Mouse (Mus musculus) kidney, postnatal 4 days (tissue): Measurements from ENCODE around the gene Fads2.

Experiments
- DNase-seq, 2 experiments: peaks; one replicate each; pipeline ENCODE4 v3.0.0; 2021; ENCODE audit warnings: mixed read lengths in 2 of 2

The Fads2 gene

GRCm38 (mm10) chr19:10039615-10040014, 61.9 kb downstream of the Fads2 start:
- peak; percentile 52 to 62 for DNase-seq

DNA sequence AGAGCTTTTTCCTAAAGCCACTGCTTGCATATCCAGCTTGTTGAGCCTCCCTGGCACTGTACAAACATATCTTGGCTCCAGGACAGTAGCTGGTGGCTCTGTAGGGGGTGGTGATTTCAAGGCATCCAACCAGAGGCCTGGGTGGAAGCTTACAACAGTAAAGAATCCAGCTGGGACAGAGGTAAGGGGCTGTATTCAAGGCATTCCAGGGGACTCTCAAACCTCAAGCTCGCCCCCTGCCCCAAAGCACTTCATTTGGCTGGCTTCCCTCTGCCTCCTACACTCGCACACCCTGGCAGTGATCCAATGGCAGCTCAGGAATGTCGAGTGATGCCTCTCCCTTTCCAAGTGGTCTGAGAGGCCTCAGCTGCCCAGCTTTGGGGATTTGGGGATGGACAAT, 62.6 kb downstream of the Fads2 start:
- DNase-seq = peak; percentile 74 to 81

GRCm38 (mm10) chr19:10038364-10038763, 63.2 kb downstream of the Fads2 start:
- no peak for DNase-seq

- DNase-seq = peak; percentile 52 to 73
These were observed 64.0 kb downstream of the Fads2 start for GRCm38 (mm10) chr19:10037534-10037933.

GRCm38 (mm10) chr19:10034785-10035447, 66.6 kb downstream of the Fads2 start:
- DNase-seq = peak; percentile 92

- DNase-seq = no peak
These were observed 67.2 kb downstream of the Fads2 start for GRCm38 (mm10) chr19:10034356-10034755.

DNA sequence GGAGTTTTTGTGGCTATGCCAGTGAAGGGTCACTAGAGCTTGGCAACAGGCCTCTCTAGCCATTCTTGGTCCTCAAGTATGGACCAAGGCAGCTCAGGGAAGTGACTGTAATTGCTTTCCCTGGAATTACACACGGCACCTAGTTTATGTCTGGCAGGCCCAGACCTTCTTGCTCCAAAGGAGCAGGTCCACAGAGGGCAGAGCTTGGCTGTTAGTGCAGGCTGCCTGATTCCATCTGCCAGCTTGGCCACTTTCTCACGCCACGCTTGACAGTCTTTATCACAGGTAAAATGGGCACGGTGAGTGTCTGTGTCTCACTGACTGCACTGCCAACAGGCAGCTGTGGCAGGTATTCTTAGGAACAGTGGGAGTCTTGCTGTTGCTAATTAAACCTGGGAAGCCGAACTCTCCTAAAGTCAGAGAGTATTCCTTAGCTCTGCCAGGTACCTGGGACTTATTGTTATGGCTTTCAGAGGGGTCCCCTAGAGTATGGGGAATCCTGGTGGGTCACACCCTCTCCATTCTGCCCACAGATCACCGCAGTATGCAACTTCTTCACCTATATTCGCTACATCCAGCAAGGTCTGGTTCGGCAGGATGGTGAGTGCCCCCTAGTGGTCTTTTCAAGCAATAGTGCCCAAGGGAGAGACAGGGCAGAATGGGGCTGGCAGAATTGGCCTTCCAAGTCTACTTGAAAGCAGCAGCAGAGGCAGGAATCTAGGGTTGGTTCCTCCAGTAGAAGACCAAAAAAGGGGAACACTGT, 68.2 kb downstream of the Fads2 start:
- DNase-seq = peak; percentile 67 to 78

DNA sequence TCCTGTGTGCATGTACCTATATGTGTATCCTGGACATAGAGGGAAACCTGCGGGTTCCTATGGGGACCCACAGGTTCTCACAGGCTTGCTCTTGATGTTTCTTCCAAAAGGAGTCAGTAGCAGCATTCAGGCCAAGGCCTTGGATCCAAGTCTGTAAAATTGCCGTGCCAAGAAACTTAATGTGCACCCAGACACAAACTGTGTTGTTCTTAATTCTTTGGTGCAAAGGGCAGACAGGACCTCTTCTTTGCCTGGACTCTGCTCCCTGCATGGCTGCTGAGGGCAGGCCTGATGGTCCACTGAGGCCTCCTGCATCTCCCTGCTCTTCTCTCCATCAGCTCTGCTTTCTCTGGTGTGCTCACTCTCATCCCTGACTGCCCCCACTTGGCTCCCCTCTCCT, 71.8 kb downstream of the Fads2 start:
- no peak for DNase-seq

GRCm38 (mm10) chr19:10025169-10025875, 76.2 kb downstream of the Fads2 start:
- DNase-seq = peak; percentile 78 to 84

DNA sequence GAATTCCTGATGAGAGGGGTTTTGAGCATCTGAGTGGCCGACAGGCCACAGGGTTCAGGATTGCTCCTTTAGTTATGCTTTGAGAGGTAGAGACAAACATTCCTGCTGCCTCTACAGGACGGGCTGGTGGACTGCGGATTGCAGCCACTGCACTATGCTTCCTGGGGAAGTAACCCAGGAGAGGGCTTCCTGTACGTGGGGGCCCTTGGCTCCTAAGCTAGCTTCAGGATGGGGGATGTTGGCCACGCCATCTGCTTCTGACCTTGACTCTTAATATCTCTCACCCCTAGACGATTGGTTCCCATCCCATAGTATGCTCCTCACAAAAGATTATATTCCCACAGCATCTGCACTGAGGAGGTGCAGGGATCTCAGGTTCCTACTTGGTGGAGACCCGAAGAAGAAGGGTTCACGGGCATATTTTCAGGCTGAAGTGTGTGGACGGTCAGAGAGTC, 78.2 kb downstream of the Fads2 start:
- peak in 1 of 2 experiments; percentile 54 for DNase-seq

DNA sequence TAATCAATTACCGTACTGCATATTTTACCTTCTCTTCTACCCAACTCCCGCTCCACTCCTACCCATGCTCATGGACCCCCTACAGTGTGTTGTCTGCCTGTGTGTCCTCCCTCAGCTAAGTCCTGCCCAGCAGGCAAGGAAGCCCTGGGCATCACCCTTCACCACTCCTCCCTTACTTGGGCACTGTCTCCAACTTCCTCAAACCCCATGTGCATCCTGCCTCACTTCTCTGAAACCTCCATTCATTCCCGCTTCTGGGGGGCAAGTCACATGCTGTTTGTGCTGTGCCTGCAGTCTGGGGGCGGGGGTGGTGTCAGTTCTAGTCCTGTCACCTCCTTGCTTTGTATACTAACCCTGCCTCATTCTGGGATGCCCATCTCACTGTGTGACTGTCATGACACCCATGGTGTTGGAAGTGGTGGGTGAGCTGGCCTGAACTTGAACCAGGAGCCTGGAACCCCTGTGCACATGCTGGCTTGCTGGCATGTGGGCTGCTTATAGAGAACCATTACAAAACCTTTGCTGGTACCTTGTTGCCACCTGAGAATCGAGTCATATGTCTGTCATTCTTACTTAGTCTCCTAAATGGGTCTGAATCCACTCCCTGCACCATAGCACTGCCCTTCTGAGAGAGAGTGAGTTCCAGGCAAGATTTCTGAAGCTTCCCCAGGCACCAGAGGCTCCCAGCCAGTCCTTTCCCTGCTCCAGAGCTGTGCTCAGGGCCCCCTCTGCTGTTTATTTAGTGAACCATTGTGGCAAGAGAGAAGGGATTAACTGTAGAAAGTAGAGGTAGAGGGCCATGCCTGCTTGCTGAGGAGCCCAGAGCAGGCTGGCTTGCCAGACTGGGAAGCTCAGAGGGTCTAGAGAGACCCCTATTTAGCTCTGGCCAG, 78.9 kb downstream of the Fads2 start:
- DNase-seq = peak; percentile 62 to 77

GRCm38 (mm10) chr19:10021981-10022380, 79.6 kb downstream of the Fads2 start:
- DNase-seq = no peak

DNA sequence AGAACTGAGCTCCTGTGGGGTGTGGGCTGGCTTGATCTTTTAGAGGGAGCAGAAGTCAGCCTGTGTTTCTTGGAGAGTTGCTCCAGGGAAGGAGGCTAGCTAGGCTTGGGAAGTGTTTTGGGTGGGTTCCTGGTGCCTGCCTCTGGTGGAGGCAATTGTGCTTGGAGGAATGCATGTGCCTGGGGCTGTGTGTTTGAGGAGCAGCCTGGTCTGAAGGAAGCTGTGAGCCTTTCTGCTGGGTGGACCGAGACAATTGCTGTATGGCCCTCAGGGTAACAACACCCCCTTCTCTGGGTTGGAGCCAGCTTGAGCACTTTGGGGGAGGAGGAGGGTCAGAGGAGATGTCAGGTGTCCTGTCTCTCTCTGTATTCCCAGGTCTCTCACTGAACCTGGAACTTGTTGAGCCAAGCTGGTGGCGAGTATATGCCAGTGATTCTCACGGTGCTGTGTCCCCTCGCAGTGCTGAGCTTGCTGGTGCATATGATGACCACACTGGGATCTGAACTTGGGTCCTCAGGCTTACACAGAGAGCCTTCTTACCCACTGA, 82.3 kb downstream of the Fads2 start:
- no peak for DNase-seq

- DNase-seq = no peak
These were observed 83.1 kb downstream of the Fads2 start for GRCm38 (mm10) chr19:10018527-10018818.

GRCm38 (mm10) chr19:10017637-10018526, 83.7 kb downstream of the Fads2 start:
- DNase-seq = peak; percentile 93 to 95

- DNase-seq = no peak
These were observed 85.4 kb downstream of the Fads2 start for GRCm38 (mm10) chr19:10016151-10016550.

DNA sequence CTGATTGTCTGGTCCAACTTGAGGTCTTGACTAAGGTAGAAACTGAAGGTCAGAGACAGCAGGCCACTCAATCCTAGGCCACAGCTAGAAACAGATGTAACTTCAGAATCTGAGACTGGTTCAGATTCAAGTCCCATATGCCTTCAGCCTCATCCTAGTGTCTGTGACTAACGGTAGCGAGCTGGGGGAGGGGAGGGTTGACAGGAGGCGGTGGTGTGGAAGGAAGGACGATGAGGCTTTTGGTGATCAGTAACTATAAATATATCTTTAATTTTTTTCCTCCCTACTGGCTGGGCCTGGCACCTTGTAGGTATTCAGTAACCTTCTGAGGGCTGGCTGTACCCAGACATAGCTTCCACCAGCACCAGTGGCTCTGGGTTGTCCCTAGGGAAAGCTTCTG, 86.1 kb downstream of the Fads2 start:
- DNase-seq = no peak

DNA sequence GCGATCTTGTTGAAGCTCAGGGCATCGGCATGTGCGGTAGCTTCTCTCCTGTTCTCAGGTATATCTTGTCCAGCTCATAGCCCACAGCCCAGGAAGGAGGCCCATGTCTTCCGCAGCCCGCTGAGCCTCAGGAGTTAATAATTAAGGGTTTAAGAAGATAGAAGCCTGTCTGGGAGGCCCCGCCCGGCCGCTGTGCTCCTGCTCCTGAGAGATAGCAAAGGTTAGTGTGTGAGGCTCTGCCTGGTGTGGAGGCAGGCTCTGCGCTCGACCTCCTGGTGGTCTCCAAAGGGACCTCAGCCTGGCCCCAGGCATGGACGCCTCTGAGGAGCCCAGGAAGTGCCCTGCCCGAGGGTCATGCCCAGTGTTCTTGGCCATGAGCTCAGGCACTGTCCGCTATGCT, 86.7 kb downstream of the Fads2 start:
- peak in 1 of 2 experiments; percentile 62 for DNase-seq

GRCm38 (mm10) chr19:10013913-10014312, 87.6 kb downstream of the Fads2 start:
- peak; percentile 56 to 72 for DNase-seq

GRCm38 (mm10) chr19:10013348-10013747, 88.2 kb downstream of the Fads2 start:
- peak in 1 of 2 experiments; percentile 64 for DNase-seq

DNA sequence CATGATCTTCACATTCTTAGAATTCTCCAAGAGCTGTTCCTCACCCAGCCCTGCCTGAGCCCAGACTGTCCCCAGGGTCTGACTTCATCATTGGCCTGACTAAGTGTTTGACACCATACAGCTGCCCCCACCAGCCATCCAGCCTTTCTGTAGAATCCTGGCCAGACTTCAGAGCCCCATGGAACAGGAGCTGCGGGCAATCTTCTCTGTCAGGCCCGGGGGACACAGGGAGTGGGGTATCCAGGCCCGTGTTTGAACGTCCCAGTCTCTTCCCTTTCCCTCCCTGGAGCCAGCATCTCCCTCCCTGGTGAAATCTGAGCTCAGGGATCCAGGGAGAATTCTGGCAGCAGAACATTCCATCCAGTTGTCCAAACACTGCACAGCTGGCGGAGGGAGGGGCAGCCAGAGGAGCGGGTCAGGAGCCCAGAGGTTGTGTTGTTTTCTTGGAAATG, 88.7 kb downstream of the Fads2 start:
- DNase-seq = peak; percentile 78 to 86
